Mouse (Mus musculus) embryonic facial prominence, embryonic 13.5 days (tissue): ENCODE results near the gene Vdac2. TPM values are rescaled to one million over a fixed set of nuclear protein-coding genes. Genes with fewer than 3 reads are reported as not detected.

Experiments used
- ATAC-seq: fragments of 200-750 bp; cut with Nextera tagmentation; 2 replicates; pipeline ENCODE4 v1.8.0; 2017; ENCODE audit warnings: low read depth; ENCODE audit not compliant: insufficient number of reproducible peaks, insufficient read depth, low FRiP score, low TSS enrichment
- H3K27ac ChIP-seq: fragments of 300-500 bp; sonication (generic); 2 replicates; pipeline ENCODE4 v1.5.1; 2015; ENCODE audit warnings: moderate library complexity, mild to moderate bottlenecking, inconsistent platforms
- H3K27me3 ChIP-seq: fragments of 300-500 bp; sonication (generic); 2 replicates; pipeline ENCODE4 v1.6.1; 2015; ENCODE audit warnings: mild to moderate bottlenecking, inconsistent platforms
- H3K36me3 ChIP-seq: fragments of 300-500 bp; sonication (generic); 2 replicates; pipeline ENCODE4 v1.6.1; 2015; ENCODE audit warnings: mild to moderate bottlenecking, inconsistent platforms
- H3K4me1 ChIP-seq: fragments of 300-500 bp; sonication (generic); 2 replicates; pipeline ENCODE4 v1.6.1; 2015; ENCODE audit warnings: inconsistent platforms
- H3K4me2 ChIP-seq: fragments of 300-500 bp; sonication (generic); 2 replicates; pipeline ENCODE4 v1.6.1; 2015; ENCODE audit warnings: moderate library complexity, mild to moderate bottlenecking, inconsistent platforms
- H3K4me3 ChIP-seq: fragments of 300-500 bp; sonication (generic); 2 replicates; pipeline ENCODE4 v1.5.1; 2015; ENCODE audit warnings: mild to moderate bottlenecking, inconsistent platforms
- H3K9ac ChIP-seq: fragments of 300-500 bp; sonication (generic); 2 replicates; pipeline ENCODE4 v1.6.1; 2015; ENCODE audit warnings: mild to moderate bottlenecking, inconsistent platforms
- H3K9me3 ChIP-seq: fragments of 300-500 bp; sonication (generic); 2 replicates; pipeline ENCODE4 v1.6.1; 2016; ENCODE audit warnings: inconsistent platforms
- WGBS: fragments of 180-500 bp; shearing (Covaris S2); methylation state at CpG from one replicate; pipeline ENCODE4 v1.1.7; 2015; ENCODE audit warnings: mixed read lengths; 5-methylcytosine and 5-hydroxymethylcytosine counted together
- polyA plus RNA-seq: library from polyadenylated mRNA; unstranded; fragments of >200 nt; fragmentation: Nextera tagmentation; extraction: Ambion mirVana; gene quantifications from 2 replicates; pipeline ENCODE4 v1.2.1, GENCODE M21; 2015

The Vdac2 gene
- polyA plus RNA-seq, 1 experiment from 2014 or later = 221 TPM

GRCm38 (mm10) chr14:21856886-21857285 lies 31.8 kb downstream of the Vdac2 start:
- H3K4me2 ChIP-seq = no peak overlapping the region
- H3K36me3 ChIP-seq = no peaks in the 10 kb centered on the region
- no peak for ATAC-seq
- H3K4me3 ChIP-seq = no peak overlapping the region
- H3K27ac ChIP-seq = no peak overlapping the region
- 80% methylated on average over 14 of the region's 14 CpGs for WGBS
- H3K4me1 ChIP-seq = peaks cover 27% of the 10 kb centered on the region
- no peaks in the 10 kb centered on the region for H3K9me3 ChIP-seq
- no peak overlapping the region for H3K9ac ChIP-seq
- H3K27me3 ChIP-seq = no peaks in the 10 kb centered on the region

GRCm38 (mm10) chr14:21866291-21866690 lies 41.3 kb downstream of the Vdac2 start:
- no peaks in the 10 kb centered on the region for H3K27me3 ChIP-seq
- 20% methylated on average over 7 of the region's 7 CpGs for WGBS
- H3K4me2 ChIP-seq = no peak overlapping the region

DNA sequence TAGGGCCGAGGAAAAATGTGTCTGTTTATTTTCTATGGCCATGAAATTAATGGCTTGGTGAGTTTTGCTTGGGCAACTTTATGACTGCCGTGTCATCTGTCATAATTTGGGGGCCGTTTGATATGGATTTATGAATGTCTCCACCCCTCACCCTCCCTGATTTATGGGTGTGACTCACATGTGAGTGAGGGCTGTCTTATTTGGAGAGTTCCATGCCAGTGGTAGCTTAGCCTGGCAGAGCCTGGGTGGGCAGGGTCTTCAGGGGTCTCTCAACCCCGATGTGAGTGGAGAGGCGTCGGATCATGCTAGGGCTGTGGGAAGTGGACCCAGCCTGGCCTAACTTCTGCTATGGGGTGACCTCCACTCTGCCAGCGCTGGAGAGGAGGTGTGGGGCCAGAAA lies 41.8 kb downstream of the Vdac2 start:
- Histone ChIP-seq H3K4me2 (no peak overlapping the region), H3K4me3 (no peak overlapping the region), H3K27ac (no peak overlapping the region), H3K4me1 (peaks cover 11% of the 10 kb centered on the region; the same call in 1 of the 2 replicates), H3K9me3 (no peaks in the 10 kb centered on the region), H3K9ac (no peak overlapping the region), H3K36me3 (no peaks in the 10 kb centered on the region), H3K27me3 (no peaks in the 10 kb centered on the region)
- WGBS = 55% methylated on average over 7 of the region's 7 CpGs
- ATAC-seq = no peak

More at GRCm38 (mm10) chr14:21866291-21866690, 41.3 kb downstream of the Vdac2 start:
- ATAC-seq = no peak
- no peaks in the 10 kb centered on the region for H3K9me3 ChIP-seq
- peaks cover 11% of the 10 kb centered on the region; the same call in 1 of the 2 replicates for H3K4me1 ChIP-seq
- no peak overlapping the region for H3K9ac ChIP-seq
- no peak overlapping the region for H3K4me3 ChIP-seq
- no peak overlapping the region; the same call in 1 of the 2 replicates for H3K27ac ChIP-seq
- H3K36me3 ChIP-seq = no peaks in the 10 kb centered on the region

- no peak overlapping the region for H3K4me3 ChIP-seq
- H3K27ac ChIP-seq = no peak overlapping the region
- peaks cover 10% of the 10 kb centered on the region for H3K4me1 ChIP-seq
- no peaks in the 10 kb centered on the region for H3K27me3 ChIP-seq
- no peaks in the 10 kb centered on the region for H3K36me3 ChIP-seq
- no peak for ATAC-seq
- H3K4me2 ChIP-seq = no peak overlapping the region
- H3K9me3 ChIP-seq = no peaks in the 10 kb centered on the region
- no peak overlapping the region for H3K9ac ChIP-seq
- 79% methylated on average over 2 of the region's 2 CpGs for WGBS
Measured at GRCm38 (mm10) chr14:21890430-21890829, 65.4 kb downstream of the Vdac2 start.

GRCm38 (mm10) chr14:21891581-21892340 lies 66.7 kb downstream of the Vdac2 start:
- no peak for ATAC-seq
- Histone ChIP-seq H3K36me3 (no peaks in the 10 kb centered on the region), H3K27ac (0 out of 2 replicates have a peak overlapping the region, but pooled peaks have one; percentile 11), H3K9me3 (no peaks in the 10 kb centered on the region), H3K9ac (no peak overlapping the region), H3K4me3 (no peak overlapping the region), H3K27me3 (no peaks in the 10 kb centered on the region), H3K4me1 (peaks cover 10% of the 10 kb centered on the region), H3K4me2 (peak overlapping the region; percentile 20; the same call in 1 of the 2 replicates)
- WGBS = 18% methylated on average over 15 of the region's 15 CpGs

DNA sequence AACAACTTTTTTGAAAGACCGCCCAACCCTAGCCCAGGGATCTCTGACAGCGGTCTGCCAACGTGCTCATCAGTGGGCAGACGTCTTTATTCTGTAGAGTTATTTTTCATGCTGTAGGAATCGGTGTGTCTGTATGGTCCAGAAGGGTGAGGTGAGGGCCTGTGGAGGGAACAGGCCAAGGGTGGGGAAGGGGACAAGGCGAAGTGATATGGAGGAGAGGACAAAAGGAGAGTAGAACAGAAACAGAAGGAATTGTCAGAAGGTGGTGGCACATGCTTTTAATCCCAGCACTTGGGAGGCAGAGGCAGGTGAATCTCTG lies 67.3 kb downstream of the Vdac2 start:
- no peaks in the 10 kb centered on the region for H3K9me3 ChIP-seq
- WGBS = 75% methylated on average over 6 of the region's 6 CpGs
- H3K4me1 ChIP-seq = peaks cover 10% of the 10 kb centered on the region
- no peaks in the 10 kb centered on the region for H3K36me3 ChIP-seq
- H3K27me3 ChIP-seq = no peaks in the 10 kb centered on the region
- ATAC-seq = no peak
- H3K4me3 ChIP-seq = no peak overlapping the region
- no peak overlapping the region for H3K27ac ChIP-seq
- H3K4me2 ChIP-seq = no peak overlapping the region
- no peak overlapping the region for H3K9ac ChIP-seq

Other genes starting within 250 kb of the Vdac2 start
- gene Dupd1, start 110.7 kb upstream of the Vdac2 start, polyA plus RNA-seq = 0.31 TPM in 1 of 2 replicates, not detected in the other
- gene Samd8, start 74.7 kb upstream of the Vdac2 start, polyA plus RNA-seq = 12.1 and 13.2 TPM in 2 replicates
- gene Dusp13, start 74.1 kb upstream of the Vdac2 start, polyA plus RNA-seq = 0.34 and 0.51 TPM in 2 replicates
- 21.4 and 21.5 TPM in 2 replicates for gene Comtd1, start 23.7 kb downstream of the Vdac2 start, polyA plus RNA-seq
- gene Zfp503, start 164.4 kb downstream of the Vdac2 start, polyA plus RNA-seq = 25.9 and 30.5 TPM in 2 replicates
- 0.52 and 1.2 TPM in 2 replicates for gene Lrmda, start 194.5 kb downstream of the Vdac2 start, polyA plus RNA-seq